Mouse (Mus musculus): Measurements from ENCODE around the gene Foxd4. TPM values are rescaled to one million over a fixed set of nuclear protein-coding genes. Genes with fewer than 3 reads are reported as not detected.

Gene Foxd4
- not detected in 2 replicates for polyA plus RNA-seq (2015; fragmentation: Nextera tagmentation; extraction: Ambion mirVana)

DNA sequence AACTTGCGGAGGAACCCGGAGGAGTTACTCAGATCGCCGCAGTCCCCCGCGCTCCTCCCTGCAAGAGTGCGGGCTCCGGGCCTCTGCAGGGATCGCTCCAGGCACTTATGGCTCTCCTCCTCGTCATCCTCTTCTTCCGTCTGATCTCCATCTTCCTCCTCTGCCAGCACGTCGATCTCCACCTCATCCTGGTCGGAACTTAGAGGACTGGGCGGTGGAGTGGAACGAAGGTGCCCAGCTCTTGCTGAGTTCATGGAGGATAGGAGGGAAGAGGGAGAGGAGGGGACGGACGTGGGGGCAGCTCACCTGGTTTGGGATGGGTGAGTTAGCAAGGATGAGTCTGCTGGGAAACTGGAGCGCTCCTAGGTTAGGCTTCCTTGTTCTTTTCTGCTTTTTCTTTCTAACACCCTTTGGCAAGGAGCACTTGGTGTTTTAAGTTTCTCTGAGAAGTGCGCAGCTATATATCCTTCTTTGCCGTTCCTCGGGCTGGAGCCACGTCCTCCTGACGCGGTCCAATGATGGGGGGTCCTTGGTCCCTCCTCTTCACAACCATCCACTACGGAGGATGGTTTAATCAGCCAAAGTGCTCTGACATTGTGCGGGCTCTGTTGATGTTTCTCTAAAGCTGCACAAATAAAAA, at the start of gene Foxd4:
Gene Foxd4, minus strand, starts transcription at position 617 of the 640 bp plus-strand sequence.
- no peak for DNase-seq (ENCODE audit: low spot score)

DNA sequence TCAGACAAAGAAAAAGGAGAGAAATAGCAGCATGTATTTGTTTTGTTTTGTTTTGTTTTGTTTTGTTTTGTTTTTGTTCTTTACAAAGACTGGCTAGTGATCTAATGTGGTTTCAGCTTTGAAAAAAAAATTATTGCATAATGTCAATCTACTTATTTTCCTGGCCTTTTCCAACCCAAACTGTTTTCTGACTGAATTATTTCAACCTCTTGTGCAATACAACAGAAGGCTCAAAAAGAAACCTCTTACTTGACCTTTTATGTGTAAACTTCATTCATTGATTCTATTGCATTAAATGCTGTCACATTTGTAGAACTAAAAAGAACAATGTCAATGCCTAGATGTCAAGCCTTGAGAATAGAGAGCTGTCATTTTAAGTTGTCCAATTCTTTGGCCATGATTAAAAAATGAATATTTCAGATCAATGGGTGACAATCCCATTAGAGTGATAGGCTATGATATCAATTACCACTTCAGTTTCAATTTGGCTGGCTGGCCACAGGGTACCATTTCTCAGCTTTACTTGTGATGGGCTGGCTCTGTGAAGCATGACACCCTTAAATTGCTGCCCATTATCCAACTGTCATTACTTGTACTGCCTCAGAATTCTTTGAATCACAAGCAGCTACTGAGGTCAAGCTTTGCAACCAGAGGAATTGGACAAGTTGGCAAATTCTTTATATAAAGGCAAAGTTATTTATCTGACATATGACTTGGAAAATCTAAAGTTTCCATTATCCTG, 44.7 kb upstream of the Foxd4 start:
- DNase-seq (ENCODE audit: low spot score): no peak

DNA sequence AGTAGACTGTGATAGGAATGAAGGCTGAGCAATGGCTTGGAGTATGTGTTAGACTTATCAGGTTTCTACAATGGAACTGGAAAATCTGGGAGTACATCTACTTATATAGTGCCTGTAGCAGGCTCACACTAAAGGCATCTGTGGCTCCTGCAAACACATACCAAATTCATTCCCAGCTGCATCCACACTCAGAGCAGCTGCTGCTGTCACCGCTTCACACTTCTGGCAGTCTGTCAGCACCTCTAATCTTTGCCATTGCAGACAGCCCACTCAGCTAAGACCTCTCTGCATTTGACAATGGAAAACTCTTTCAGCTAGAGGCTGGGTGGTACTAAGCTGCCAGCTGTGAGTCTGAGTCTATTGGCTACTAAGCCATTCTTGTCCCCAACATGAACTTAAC, 36.1 kb upstream of the Foxd4 start:
- DNase-seq (ENCODE audit: low spot score): no peak

DNA sequence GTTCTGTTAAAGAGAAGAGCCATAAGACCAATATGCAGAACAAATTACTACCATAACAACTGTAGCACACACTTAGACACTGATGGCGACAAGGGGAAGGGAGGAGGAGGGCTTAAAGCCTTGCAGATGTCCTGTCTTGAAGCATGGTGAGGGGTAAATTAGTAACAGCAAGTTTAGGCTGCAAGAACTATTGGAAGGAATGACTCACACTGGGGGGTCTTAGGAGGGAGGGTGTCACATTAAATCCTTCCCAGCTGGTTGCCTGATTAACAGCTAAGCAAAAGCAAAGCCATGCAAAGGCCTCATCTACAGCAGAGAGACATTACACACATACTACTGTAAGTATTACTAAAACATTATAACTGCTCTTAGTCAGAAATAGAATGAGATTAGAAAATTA, 28.0 kb upstream of the Foxd4 start:
- DNase-seq (ENCODE audit: low spot score): no peak

DNA sequence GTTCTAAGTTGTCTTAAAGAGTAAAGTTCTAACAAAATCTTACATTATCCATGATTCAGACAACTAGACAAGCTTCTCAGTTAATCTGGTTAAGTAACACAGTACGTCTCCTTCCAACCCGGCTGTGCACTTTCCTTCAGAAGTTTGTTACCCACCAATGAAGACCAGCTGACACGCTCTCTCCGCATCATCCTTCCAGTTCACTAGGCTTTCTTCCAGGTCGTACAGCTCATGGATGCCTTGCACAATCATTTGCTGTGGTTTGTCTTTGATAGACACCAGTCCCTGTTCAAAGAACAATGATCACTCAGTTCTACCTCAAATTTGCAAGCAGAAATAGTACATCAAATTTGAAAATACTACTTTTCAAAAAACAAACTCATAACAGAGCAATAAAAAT, 19.9 kb upstream of the Foxd4 start:
- no peak for DNase-seq (ENCODE audit: low spot score)

DNA sequence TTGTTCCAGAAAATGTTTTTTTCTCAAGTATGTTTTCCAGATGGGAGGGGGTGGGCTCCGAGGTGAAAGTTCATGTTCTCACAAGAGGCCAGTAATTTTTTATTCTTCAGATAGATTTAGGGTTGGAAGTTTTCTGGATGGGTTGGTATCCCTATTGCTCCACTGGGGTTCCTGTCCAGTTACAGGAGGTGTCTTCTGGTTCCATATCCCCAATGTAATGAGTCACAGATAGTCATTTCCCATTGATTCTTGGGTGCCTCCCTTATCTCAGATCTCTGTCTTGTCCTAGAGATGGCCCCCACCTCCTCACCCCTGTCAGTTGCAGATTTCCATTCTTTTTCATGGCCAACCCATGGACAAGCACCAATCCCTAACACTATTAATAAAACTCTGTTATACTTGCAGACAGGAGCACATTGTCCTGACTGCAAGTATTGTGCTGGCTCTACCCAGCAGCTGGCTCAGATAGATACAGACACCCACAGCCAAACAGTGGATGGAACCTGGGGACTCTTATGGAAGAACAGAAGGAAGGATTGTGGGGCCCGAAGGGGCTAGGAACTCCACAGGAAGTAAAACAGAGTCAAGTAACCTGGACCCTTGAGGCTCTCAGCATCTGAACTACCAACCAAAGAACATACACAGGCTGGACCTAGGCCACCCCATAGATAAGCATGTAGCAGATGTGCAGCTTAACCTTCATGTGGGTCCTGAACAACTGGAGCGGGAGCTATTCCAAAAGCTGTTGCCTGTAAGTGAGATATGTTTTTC, 7.6 kb upstream of the Foxd4 start:
- no peak for DNase-seq (ENCODE audit: low spot score)

DNA sequence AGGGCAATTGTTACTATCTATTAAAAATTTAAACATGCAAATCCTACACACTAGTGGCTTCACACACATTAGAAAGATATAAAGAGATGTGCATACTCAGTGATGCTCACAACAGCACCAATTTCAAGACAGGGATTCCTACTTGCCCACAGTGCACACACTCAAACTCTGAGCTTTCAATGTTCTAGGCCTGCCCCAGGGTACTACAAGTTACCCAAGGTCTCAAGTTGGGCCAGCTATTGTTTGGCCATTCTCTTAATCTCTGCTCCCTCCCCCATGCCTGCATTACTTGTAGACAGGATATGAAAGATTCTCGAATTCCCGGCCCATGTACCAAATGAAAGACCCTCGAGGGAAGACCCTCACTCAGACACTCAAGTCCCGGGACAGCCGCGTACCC, 6.7 kb upstream of the Foxd4 start:
- DNase-seq (ENCODE audit: low spot score): no peak

DNA sequence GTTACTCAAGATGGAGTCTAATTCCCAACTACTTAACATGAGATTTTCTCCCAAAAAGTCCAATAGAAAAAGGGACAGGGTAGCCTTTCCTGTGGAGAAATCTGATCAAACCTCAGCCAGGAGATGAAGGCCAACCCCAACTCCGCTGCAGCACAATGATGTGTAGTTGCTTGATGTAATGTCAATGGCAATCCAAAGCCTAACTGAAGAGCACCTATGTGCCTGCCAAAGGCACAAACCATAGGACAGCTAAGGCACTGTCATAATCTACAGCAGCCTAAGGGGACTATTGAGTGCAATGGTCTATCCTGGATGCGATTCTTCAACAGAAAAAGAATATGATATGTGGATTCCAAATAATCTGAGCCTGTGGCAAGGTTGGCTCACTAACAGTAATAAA, 1.8 kb upstream of the Foxd4 start:
- no peak for DNase-seq (ENCODE audit: low spot score)

DNA sequence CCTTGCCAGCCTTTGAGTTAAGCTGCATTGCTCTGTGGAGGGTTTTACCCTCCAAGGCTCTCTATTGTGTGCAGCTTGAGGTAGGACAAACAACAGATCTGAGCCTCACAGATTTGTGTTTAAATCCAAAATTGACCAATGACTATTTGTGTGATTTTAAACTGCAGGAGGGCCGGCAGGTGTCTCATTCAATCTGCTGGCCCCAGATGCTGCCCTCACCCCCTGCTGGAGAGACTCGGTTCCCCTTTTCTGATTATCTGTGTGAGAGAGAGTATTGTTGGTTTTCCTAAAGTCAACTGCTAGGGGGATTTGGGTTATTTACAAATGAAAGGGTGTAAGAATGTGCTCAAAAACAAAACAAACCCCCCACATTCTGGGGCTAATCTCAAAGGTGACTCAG, 1.3 kb upstream of the Foxd4 start:
- no peak for DNase-seq (ENCODE audit: low spot score)

DNA sequence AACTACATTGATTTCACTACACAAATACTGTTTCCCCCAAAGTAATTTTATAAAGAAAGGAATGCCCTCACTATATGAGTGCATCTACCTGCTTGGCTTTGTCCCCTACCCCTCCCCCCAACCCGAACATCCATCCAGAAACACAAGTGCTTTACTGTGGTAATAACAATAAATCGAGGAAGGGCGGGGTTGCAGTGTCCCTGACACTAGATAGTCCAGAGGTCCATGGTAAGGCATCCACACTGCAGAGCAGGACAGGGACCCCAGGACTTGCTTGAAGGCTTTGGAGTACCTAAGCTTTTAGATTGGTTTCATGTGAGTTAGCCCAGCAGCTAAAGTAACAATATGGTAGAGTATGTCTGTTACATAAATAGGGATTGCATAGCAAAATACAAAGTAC, 669 bp upstream of the Foxd4 start:
- DNase-seq (ENCODE audit: low spot score): no peak

DNA sequence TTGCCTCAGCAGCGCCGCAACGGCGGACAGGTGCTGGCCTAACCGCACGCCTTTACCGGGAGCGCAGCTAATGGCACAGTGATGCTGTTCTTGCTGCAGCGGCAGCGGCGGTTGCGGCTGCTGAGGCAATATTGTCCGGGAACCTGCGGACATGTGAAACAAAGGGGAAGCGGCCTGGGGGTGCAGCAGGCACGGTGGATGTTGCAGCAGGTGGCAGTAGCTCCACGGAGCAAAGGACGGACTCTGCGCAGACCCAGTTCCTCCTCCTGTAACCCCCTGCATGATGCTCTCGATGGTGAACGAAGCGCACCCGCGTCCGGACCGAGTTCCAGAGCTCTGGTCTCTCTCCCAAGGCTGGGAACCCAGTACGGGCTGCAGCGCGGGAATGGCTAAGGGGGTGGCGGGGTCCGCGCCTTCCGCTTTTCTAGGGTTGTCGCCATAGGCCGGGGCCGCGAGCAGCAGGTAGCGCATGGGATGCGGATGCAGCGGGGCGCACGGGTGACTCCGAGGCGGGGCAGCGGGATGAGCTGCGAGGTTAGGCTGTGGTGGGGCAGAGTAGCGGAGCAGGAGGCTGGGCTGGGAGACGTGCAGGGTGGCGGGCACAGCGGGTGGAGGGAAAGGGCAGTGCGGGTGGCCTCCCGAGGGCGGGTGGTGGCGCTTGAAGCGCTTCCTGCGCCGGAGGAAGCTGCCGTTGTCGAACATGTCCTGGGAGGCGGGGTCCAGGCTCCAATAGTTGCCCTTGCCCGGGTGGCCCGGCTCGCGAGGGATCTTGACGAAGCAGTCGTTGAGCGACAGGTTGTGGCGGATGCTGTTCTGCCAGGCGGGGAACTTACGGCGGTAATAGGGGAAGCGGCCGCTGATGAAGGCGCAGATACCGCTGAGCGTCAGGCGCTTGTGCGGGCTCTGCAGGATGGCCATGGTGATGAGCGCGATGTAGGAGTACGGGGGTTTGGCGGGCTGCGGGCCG, 1.1 kb downstream of the Foxd4 start:
- no peak for DNase-seq (ENCODE audit: low spot score)

DNA sequence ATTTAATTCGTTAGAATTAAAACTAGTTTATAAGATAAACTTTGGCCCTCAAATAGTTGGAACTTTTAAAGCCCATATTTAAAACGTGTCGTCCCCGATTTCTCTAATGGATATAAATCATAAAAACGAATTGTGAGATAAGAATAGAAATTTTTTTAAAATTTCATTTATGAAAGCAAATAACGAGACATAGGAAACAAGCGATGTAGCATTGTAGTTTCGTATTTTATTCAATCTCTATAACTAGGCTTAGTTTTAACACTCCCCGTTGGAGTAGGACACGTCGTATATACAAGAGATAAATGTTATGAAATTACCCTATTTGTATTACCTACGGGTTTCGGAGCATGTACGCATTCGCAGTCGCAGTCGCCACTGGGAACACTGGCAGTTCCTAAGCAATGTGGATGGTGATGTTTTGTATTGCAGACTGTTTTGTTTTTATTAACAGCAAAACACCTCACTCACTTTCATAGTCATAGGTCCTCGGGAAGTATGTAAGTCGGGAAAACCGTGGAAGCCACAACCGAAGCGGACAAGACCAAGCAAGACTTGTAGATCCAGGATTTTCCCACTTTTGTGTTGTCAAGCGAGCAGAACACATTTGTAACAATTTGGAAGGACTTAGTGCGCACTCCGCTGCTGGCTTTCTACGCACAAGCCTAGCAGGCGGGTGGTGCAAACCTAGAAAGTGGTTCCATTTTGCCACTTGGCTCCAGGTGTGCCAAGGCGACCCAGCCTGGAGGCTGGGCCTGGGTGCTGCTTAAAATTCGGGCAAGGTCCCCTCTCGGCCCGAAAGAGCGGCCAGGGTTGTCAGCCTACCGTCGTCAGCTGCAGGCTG, 2.0 kb downstream of the Foxd4 start:
- DNase-seq (ENCODE audit: low spot score): no peak

DNA sequence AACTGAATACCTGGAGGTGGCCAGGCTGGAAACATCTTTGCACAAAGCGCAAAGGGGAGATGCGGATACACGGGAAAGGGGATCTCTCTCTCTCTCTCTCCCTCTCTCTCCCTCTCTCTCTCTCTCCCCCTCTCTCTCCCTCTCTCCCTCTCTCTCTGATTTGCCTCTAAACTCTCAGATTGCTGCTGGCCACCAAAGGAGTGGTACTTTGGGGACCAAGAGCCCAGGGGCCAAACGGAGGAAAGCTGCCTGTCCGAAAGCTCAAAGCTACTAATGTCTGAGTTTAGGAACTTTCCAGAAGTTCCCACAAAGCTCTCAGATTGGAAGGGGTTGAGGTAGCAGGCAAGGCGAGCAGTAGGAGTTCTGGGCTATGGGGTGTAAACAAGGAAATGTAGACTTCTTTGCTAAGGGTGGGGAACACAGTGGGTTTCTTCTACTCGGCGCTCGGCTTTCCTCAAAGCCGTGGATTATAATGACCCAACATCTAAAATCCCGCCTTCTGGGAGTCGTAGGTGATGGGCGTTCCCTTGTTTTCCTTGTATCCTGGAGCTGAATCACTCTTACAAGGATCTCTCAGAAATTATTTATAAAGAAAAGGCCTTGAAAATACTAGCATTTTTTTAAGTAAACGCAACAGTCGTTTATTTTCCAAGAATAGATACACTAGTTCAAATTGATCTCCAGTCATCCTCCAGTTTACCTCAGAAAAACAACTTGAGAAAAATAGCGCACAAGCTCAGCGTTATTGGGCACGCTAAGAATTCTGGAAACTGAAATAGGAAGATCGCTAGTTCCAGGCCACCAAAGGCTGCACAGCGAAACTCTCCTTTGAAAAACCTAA, 2.9 kb downstream of the Foxd4 start:
- DNase-seq (ENCODE audit: low spot score): no peak

DNA sequence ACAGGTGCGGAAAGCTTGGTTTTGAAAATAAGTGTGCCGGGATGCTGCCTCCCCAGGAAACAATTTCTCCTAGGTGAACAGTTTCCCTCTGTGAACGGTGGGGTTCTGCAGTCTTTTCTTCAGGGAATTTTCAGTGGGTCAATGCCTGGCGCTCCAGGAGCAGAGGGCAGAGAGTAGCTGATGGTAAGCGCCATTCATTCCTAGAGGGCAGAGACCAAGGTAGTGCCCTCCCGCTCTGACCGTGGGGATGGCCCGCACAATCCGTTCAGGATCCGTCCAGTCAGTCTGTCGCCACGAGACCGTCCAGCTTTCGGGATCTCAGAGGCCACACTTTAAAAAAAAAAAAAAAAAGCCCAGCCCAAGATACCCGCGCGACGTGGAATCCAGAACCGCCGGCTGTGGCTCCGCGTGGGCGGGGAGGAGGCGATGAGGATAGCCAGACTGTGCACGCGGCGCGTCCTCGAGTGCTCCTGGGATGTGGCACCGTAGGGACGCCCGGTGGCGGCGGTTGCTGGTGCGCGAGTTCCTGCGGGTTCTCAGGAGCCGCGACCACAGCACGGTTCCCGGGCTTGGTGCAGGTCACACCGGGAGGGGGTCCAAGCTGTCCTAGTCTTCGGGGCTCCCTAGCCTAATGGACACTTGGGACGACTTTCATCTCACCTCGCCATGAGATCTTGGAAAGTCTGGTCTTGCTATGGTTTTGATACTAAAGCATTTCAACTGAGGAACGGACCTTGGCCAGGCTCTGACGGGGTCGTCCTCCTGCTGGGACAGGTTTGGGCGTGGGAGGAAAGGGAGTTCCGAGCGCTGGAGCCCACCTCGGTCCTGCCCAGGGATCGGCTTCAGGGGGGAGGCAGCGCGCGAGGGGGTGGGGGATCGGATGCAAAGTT, 3.7 kb downstream of the Foxd4 start:
- DNase-seq (ENCODE audit: low spot score): no peak

DNA sequence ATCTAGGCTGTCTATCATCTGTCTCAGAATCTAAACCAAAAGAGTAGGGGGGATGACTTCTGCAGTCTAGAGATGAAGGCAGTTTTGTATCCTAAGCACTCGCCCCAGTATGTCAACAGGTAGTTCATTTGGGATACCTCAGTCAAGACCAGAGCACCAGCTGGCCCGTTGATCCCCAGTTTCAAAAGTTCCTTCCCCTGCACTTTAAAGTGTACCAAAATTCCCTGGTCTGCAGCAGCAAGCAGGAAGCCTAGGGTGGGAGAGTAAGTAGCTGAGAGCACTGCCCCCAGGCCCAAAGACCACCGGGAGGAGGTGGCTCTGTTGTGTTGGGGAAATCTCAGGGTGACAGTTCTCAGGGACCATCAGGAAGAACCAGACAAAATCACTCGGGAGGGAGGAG, 4.5 kb downstream of the Foxd4 start:
- DNase-seq (ENCODE audit: low spot score): no peak

DNA sequence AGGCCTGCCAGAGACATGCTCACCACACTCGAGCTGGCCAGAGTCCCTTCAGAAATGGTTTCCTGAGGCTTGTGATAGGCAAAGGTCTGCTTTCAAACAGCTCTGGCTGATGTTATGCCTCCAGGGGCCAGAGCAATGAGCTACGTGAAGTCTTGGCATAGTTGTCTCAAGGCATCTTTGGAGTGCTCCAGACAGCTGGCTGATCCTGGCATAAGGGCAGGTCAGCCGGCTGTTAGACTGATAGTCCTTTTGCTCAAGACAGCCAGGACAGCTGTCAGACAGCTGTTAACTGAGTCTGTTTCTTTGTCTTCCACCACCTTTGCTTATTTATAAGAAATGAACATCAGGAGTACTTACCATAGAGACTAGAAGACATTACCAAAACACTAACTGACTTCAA, 14.1 kb downstream of the Foxd4 start:
- no peak for DNase-seq (ENCODE audit: low spot score)

DNA sequence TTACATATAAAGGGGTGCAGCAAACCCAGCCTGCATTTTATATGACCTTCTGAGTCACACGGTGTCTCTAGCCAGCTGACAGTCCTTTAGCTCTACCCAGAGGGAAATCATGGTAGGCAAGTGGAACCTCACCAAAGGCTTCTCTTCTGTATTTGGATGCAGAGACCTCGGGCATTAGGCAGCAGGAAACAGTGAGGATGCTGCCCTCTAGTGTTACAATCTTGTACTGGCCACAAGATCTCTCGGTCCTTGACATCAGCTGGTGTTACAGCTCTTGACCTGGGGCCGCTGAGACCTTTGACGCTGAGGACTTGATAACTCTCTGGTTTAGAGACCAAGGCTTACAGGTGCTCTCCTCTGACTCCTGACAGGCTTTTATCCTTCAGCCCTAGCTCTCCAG, 15.5 kb downstream of the Foxd4 start:
- DNase-seq (ENCODE audit: low spot score): peak; percentile 40

DNA sequence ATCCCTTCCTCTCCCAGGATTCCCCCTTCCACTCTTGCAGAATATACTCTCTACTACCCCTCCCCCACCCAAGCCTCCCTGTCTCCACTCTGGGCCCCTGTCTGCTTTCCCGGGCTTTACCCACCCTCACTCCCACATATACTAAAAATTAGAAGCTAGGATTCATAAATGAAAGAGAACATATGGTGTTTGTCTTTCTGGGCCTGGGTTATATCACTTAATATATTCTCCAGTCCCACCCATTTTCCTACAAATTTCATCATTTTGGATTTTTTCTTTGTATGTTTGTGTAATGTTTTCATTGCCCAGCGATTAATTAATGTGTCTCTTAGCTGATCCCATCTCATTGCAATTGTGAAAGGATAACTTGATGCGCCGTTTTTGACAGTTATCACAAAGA, 19.8 kb downstream of the Foxd4 start:
- no peak for DNase-seq (ENCODE audit: low spot score)
